30 mouse cellular contexts compared by ENCODE assay signal in genomic region chr1:94717699-94718098, GRCm38 (mm10).
"Had no signal": no experiment of that assay in that cellular context is flagged by ENCODE, and none has a peak within 500 bp of the region (broad histone marks: within the 10 kb centered on the region; RNA-seq: fewer than 3 reads in every experiment).

No protein-coding gene starts in this region.

- H3K4me1 ChIP-seq: limb, embryonic 12.5 days; limb, embryonic 13.5 days; limb, embryonic 15.5 days; liver, embryonic 12.5 days; liver, embryonic 13.5 days; liver, embryonic 15.5 days; megakaryocyte, embryonic 14.5 days; midbrain, embryonic 15.5 days; neural tube, embryonic 12.5 days had no signal

- DNase-seq: layer of hippocampus, postnatal 36 days; left cerebral cortex, postnatal 4 days; liver; liver, embryonic 13.5 days; liver, postnatal 0 days; lung, adult 2 months; lung, postnatal 10 days; lung, postnatal 14 days; lung, postnatal 4 days; midbrain, embryonic 14.5 days had no signal

- H3K36me3 ChIP-seq: limb, embryonic 10.5 days; limb, embryonic 12.5 days; limb, embryonic 13.5 days; limb, embryonic 15.5 days; liver, embryonic 12.5 days; liver, embryonic 13.5 days; liver, embryonic 15.5 days; midbrain, embryonic 10.5 days; midbrain, embryonic 12.5 days; midbrain, embryonic 13.5 days; midbrain, embryonic 15.5 days; neural tube, embryonic 12.5 days had no signal

- ATAC-seq: liver, embryonic 12.5 days; liver, postnatal 0 days; lung, postnatal 0 days; midbrain, embryonic 13.5 days; midbrain, embryonic 15.5 days; midbrain, embryonic 16.5 days had no signal

- H3K27me3 ChIP-seq: limb, embryonic 12.5 days; limb, embryonic 13.5 days; limb, embryonic 15.5 days; liver, embryonic 12.5 days; liver, embryonic 13.5 days; liver, embryonic 15.5 days; megakaryocyte, embryonic 14.5 days; midbrain, embryonic 12.5 days; midbrain, embryonic 13.5 days; midbrain, embryonic 15.5 days; neural tube, embryonic 12.5 days had no signal

- H3K4me2 ChIP-seq: limb, embryonic 12.5 days; limb, embryonic 13.5 days; limb, embryonic 15.5 days; liver, embryonic 11.5 days; liver, embryonic 12.5 days; liver, embryonic 13.5 days; liver, embryonic 15.5 days; midbrain, embryonic 11.5 days; midbrain, embryonic 12.5 days; midbrain, embryonic 13.5 days; midbrain, embryonic 15.5 days; neural tube, embryonic 12.5 days had no signal

- H3K9me3 ChIP-seq: limb, embryonic 10.5 days; limb, embryonic 12.5 days; limb, embryonic 13.5 days; limb, embryonic 15.5 days; liver, embryonic 12.5 days; liver, embryonic 13.5 days; liver, embryonic 15.5 days; megakaryocyte, embryonic 14.5 days; midbrain, embryonic 10.5 days; midbrain, embryonic 12.5 days; midbrain, embryonic 13.5 days; midbrain, embryonic 15.5 days; neural tube, embryonic 12.5 days had no signal

- H3K4me3 ChIP-seq: left cerebral cortex, adult 2 months; limb, embryonic 10.5 days; limb, embryonic 12.5 days; limb, embryonic 13.5 days; limb, embryonic 15.5 days; liver, embryonic 12.5 days; liver, embryonic 13.5 days; liver, embryonic 15.5 days; megakaryocyte, embryonic 14.5 days; midbrain, embryonic 10.5 days; midbrain, embryonic 12.5 days; midbrain, embryonic 13.5 days; midbrain, embryonic 15.5 days; myocyte; neural tube, embryonic 12.5 days had no signal

- H3K27ac ChIP-seq: left cerebral cortex, adult 2 months; limb, embryonic 10.5 days; limb, embryonic 12.5 days; limb, embryonic 13.5 days; limb, embryonic 15.5 days; liver, embryonic 12.5 days; liver, embryonic 13.5 days; liver, embryonic 14.5 days; liver, embryonic 15.5 days; macrophage; midbrain, embryonic 10.5 days; midbrain, embryonic 12.5 days; midbrain, embryonic 13.5 days; midbrain, embryonic 15.5 days; neural tube, embryonic 12.5 days had no signal

- H3K9ac ChIP-seq: limb, embryonic 12.5 days; limb, embryonic 13.5 days; limb, embryonic 15.5 days; liver, embryonic 12.5 days; liver, embryonic 13.5 days; liver, embryonic 14.5 days; liver, embryonic 15.5 days; liver, postnatal 0 days; midbrain, embryonic 12.5 days; midbrain, embryonic 13.5 days; midbrain, embryonic 15.5 days; neural tube, embryonic 12.5 days had no signal
